Mouse (Mus musculus) erythroid progenitor cell, adult 5-6 weeks (primary cell): ENCODE measurements around the gene Parp2. TPM values are rescaled to one million over a fixed set of nuclear protein-coding genes. Genes with fewer than 3 reads are reported as not detected.
A peak's percentile ranks its signal among the peaks of the same experiment; 100 is the strongest.
"Not testable (repeated sequence)": the region's sequence is repeated elsewhere in the genome, so short reads cannot be mapped to it uniquely, and the experiment has no call there.

Experiments
- ATAC-seq: replicated peaks from 2 replicates; pipeline ENCODE4 v1.8.0; 2016; ENCODE audit warnings: moderate number of reproducible peaks, mild to moderate bottlenecking, moderate TSS enrichment, inconsistent platforms; ENCODE audit not compliant: poor library complexity, low FRiP score, severe bottlenecking
- total RNA-seq, 2 experiments: library from RNA; stranded (forward) in 1 of 2; stranded (reverse) in 1 of 2; fragments of 150-400 nt in 1 of 2; fragments of 186-747, 209-891 nt in 1 of 2; gene quantifications; 2 replicates each; pipeline versions ENCODE4 v1.2.3 to v1.2.4; 2015 to 2017; ENCODE audit warnings: low replicate concordance in 2 of 2

Gene Parp2
- total RNA-seq (2015; ENCODE audit: low replicate concordance) (18.0 and 29.3 TPM in 2 replicates), total RNA-seq (2017; ENCODE audit: low replicate concordance) (32.5 and 63.5 TPM in 2 replicates)

- peak; percentile 94 for ATAC-seq
Measured at GRCm38 (mm10) chr14:50807487-50808072, at the start of gene Parp2, which contains the start of gene Ccnb1ip1. Gene Parp2, plus strand, starts transcription at chr14:50807841. Gene Ccnb1ip1, minus strand, starts transcription at chr14:50807732.

GRCm38 (mm10) chr14:50758416-50759085 lies 49.1 kb upstream of the Parp2 start:
- ATAC-seq, result no peak

GRCm38 (mm10) chr14:50765736-50766135 lies 41.9 kb upstream of the Parp2 start:
- ATAC-seq, result no peak

- no peak for ATAC-seq
Measured at GRCm38 (mm10) chr14:50771342-50771741, 36.3 kb upstream of the Parp2 start.

- ATAC-seq, result no peak
Measured at GRCm38 (mm10) chr14:50782166-50782565, 25.5 kb upstream of the Parp2 start.

GRCm38 (mm10) chr14:50784391-50785250 lies 23.0 kb upstream of the Parp2 start:
- ATAC-seq, result peak; percentile 22; the same call in 1 of the 2 replicates

GRCm38 (mm10) chr14:50785251-50785637 lies 22.4 kb upstream of the Parp2 start, which contains the start of gene Ttc5:
Gene Ttc5, minus strand, starts transcription at chr14:50785519.
- ATAC-seq, result peak; percentile 99

- no peak for ATAC-seq
Measured at GRCm38 (mm10) chr14:50788157-50788556, 19.5 kb upstream of the Parp2 start.

GRCm38 (mm10) chr14:50795261-50795935 lies 12.2 kb upstream of the Parp2 start:
- ATAC-seq, result no peak

GRCm38 (mm10) chr14:50795965-50796364 lies 11.7 kb upstream of the Parp2 start:
- no peak for ATAC-seq

GRCm38 (mm10) chr14:50796464-50796863 lies 11.2 kb upstream of the Parp2 start:
- ATAC-seq, result no peak

GRCm38 (mm10) chr14:50798512-50798911 lies 9.1 kb upstream of the Parp2 start:
- ATAC-seq, result peak; percentile 70

- peak; percentile 51; the same call in 1 of the 2 replicates for ATAC-seq
Measured at GRCm38 (mm10) chr14:50799502-50800259, 8.0 kb upstream of the Parp2 start.

- ATAC-seq, result no peak
Measured at GRCm38 (mm10) chr14:50802441-50802840, 5.2 kb upstream of the Parp2 start.

GRCm38 (mm10) chr14:50802843-50803562 lies 4.6 kb upstream of the Parp2 start:
- no peak for ATAC-seq

GRCm38 (mm10) chr14:50804683-50805082 lies 3.0 kb upstream of the Parp2 start:
- ATAC-seq, result no peak

GRCm38 (mm10) chr14:50806469-50806868 lies 1.2 kb upstream of the Parp2 start:
- ATAC-seq, result not testable (repeated sequence)

GRCm38 (mm10) chr14:50813060-50813459 lies 5.4 kb downstream of the Parp2 start:
- ATAC-seq, result no peak
